Mouse (Mus musculus): ENCODE data around the gene Gm15737. TPM values are rescaled to one million over a fixed set of nuclear protein-coding genes. Genes with fewer than 3 reads are reported as not detected.

The Gm15737 gene
- polyA plus RNA-seq, 1 experiment from 2014 or later, result not detected

DNA sequence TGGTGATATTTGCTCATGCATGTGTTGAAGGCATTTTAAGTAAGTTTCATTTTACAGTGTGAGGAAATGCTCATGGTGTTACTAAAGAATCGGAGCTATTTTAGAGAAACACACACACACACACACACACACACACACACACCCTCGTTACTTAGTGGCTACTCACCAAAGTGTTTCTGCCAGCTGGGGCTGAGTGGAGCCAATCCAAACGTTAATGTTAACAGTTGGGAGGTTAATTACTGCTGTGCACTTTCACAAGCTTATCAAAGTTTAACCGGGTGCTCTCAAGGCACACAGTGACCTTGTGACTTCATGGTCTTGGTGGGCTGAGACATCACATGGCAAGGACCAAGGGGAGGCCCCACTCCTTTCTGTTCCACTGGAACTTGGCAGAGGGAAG, 52.7 kb downstream of the Gm15737 start:
- H3K9ac ChIP-seq, result no peak overlapping the region
- no peak for ATAC-seq
- WGBS, result 40% methylated on average over 4 of the region's 4 CpGs
- H3K36me3 ChIP-seq (ENCODE audit: poor library complexity, severe bottlenecking), result no peaks in the 10 kb centered on the region
- H3K4me2 ChIP-seq, result no peak overlapping the region
- H3K27ac ChIP-seq, result no peak overlapping the region
- H3K9me3 ChIP-seq (replicated peaks), result no peaks in the 10 kb centered on the region
- no peaks in the 10 kb centered on the region for H3K27me3 ChIP-seq
- H3K4me1 ChIP-seq, result no peaks in the 10 kb centered on the region
- H3K4me3 ChIP-seq, result no peak overlapping the region

DNA sequence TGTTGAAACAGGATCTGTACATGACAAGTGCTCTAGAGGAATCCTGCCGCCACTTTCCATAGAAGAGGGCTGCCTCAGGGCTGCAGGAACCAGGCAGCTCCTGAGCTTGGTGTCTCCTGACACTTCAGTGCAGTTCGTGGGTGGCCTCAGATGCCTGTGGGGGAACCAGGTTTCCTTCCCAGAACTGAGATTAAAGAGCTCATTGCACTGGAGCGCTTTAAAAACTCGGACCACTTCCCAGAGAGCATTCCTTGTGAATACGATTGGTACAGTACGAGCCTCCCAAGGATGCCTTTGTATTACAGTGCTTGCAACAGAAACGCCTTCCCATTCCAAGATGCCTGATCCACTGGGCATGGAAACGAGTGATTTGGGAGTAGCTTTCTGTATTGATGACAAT, 55.4 kb downstream of the Gm15737 start:
- H3K4me2 ChIP-seq, result no peak overlapping the region
- H3K36me3 ChIP-seq (ENCODE audit: poor library complexity, severe bottlenecking), result no peaks in the 10 kb centered on the region
- H3K27ac ChIP-seq, result no peak overlapping the region
- no peaks in the 10 kb centered on the region for H3K27me3 ChIP-seq
- H3K4me3 ChIP-seq, result no peak overlapping the region
- no peaks in the 10 kb centered on the region for H3K9me3 ChIP-seq (replicated peaks)
- ATAC-seq, result no peak
- 68% methylated on average over 8 of the region's 8 CpGs for WGBS
- H3K9ac ChIP-seq, result no peak overlapping the region
- no peaks in the 10 kb centered on the region for H3K4me1 ChIP-seq

- H3K9ac ChIP-seq, result no peak overlapping the region
- 90% methylated on average over 5 of the region's 5 CpGs for WGBS
- no peak overlapping the region for H3K4me3 ChIP-seq
- H3K36me3 ChIP-seq (ENCODE audit: poor library complexity, severe bottlenecking), result no peaks in the 10 kb centered on the region
- no peaks in the 10 kb centered on the region for H3K4me1 ChIP-seq
- H3K27me3 ChIP-seq, result no peaks in the 10 kb centered on the region
- no peaks in the 10 kb centered on the region for H3K9me3 ChIP-seq (replicated peaks)
- ATAC-seq, result no peak
- no peak overlapping the region for H3K27ac ChIP-seq
- no peak overlapping the region for H3K4me2 ChIP-seq
Measured at GRCm38 (mm10) chr6:92928261-92928660, 59.1 kb downstream of the Gm15737 start.

Other genes starting within 250 kb of the Gm15737 start
- gene Prickle2, start 163.2 kb upstream of the Gm15737 start, polyA plus RNA-seq (2015; fragmentation: Nextera tagmentation; extraction: Ambion mirVana), result 4.3 and 5.1 TPM in 2 replicates
- 0.25 and 0.42 TPM in 2 replicates for gene A730049H05Rik, start 52.9 kb upstream of the Gm15737 start, polyA plus RNA-seq (2015; fragmentation: Nextera tagmentation; extraction: Ambion mirVana)
- 0.89 and 1.4 TPM in 2 replicates for gene Adamts9, start 74.1 kb downstream of the Gm15737 start, polyA plus RNA-seq (2015; fragmentation: Nextera tagmentation; extraction: Ambion mirVana)